Comparison of ENCODE assay signal across 8 mouse cellular contexts in genomic region chr7:67630817-67631216, GRCm38 (mm10). TPM values are rescaled to one million over a fixed set of nuclear protein-coding genes. Genes with fewer than 3 reads are reported as not detected.
DNase-seq lines count a peak whose midpoint lies in the region; ATAC-seq and TF ChIP-seq lines count a peak whose summit lies in the region.

No protein-coding gene starts in this region.

- no peak overlapping the region for H3K9ac ChIP-seq in hindbrain, embryonic 12.5 days
- no peak overlapping the region for H3K9ac ChIP-seq in forebrain, postnatal 0 days

- 27% methylated on average over 2 of the region's 2 CpGs for WGBS in hindbrain, embryonic 10.5 days
- WGBS in hindbrain, embryonic 12.5 days, result 20% methylated on average over 2 of the region's 2 CpGs
- WGBS in cerebellum, adult 2 months, result 12% methylated on average over 2 of the region's 2 CpGs
- whole genome bisulfite sequencing in forebrain, postnatal 0 days, result 9% methylated on average over 2 of the region's 2 CpGs

- TF ChIP-seq POLR2A in cerebellum, adult 2 months (IDR thresholded peaks at IDR 0.05; ENCODE audit: borderline replicate concordance, insufficient read depth, low read length), result no peak

- no peak for ATAC-seq in hindbrain, embryonic 12.5 days (ENCODE audit: low FRiP score)
- ATAC-seq in forebrain, postnatal 0 days, result peak; percentile 86
- ATAC-seq in megakaryocyte-erythroid progenitor cell, adult 5-6 weeks (replicated peaks; ENCODE audit: low FRiP score, low TSS enrichment, poor library complexity, severe bottlenecking), result peak; percentile 97

- H3K27me3 ChIP-seq in hindbrain, embryonic 10.5 days (ENCODE audit: insufficient read depth, poor library complexity, severe bottlenecking), result no peaks in the 10 kb centered on the region
- H3K27me3 ChIP-seq in hindbrain, embryonic 12.5 days, result no peaks in the 10 kb centered on the region
- no peaks in the 10 kb centered on the region for H3K27me3 ChIP-seq in cerebellum, adult 2 months (ENCODE audit: control insufficient read depth, insufficient read depth, low read length)
- no peaks in the 10 kb centered on the region for H3K27me3 ChIP-seq in forebrain, postnatal 0 days (ENCODE audit: insufficient read depth, low read length)

- H3K4me1 ChIP-seq in hindbrain, embryonic 10.5 days (replicated peaks), result no peaks in the 10 kb centered on the region
- no peaks in the 10 kb centered on the region for H3K4me1 ChIP-seq in hindbrain, embryonic 12.5 days
- H3K4me1 ChIP-seq in cerebellum, adult 2 months (ENCODE audit: control insufficient read depth, insufficient read depth, low read length), result no peaks in the 10 kb centered on the region
- H3K4me1 ChIP-seq in forebrain, postnatal 0 days (ENCODE audit: insufficient read depth), result no peaks in the 10 kb centered on the region

- H3K9me3 ChIP-seq in hindbrain, embryonic 10.5 days, result no peaks in the 10 kb centered on the region
- H3K9me3 ChIP-seq in hindbrain, embryonic 12.5 days (replicated peaks), result no peaks in the 10 kb centered on the region
- H3K9me3 ChIP-seq in forebrain, postnatal 0 days (ENCODE audit: low read length), result no peaks in the 10 kb centered on the region

- peak; percentile 72 for DNase-seq in hindbrain, embryonic 10.5 days (ENCODE audit: low spot score)
- DNase-seq in cerebellum, adult 2 months, result peak; percentile 76 to 80
- peak; percentile 92 for DNase-seq in forebrain, postnatal 0 days
- DNase-seq in heart, postnatal 4 days, result peak; percentile 85
- DNase-seq in layer of hippocampus, postnatal 25 days (ENCODE audit: extremely low spot score in 1 of 2, low spot score in 1 of 2), result peak; percentile 47 to 85
- peak; percentile 79 for DNase-seq in right cerebral cortex, postnatal 4 days

- peak; percentile 99 for TF ChIP-seq CTCF in cerebellum, adult 2 months (IDR thresholded peaks at IDR 0.05; ENCODE audit: borderline replicate concordance, insufficient read depth, low read depth, low read length)
- TF ChIP-seq CTCF in forebrain, postnatal 0 days (IDR thresholded peaks at IDR 0.05; ENCODE audit: low read depth), result peak; percentile 100

- no peak overlapping the region for H3K27ac ChIP-seq in hindbrain, embryonic 10.5 days
- no peak overlapping the region for H3K27ac ChIP-seq in hindbrain, embryonic 12.5 days
- no peak overlapping the region for H3K27ac ChIP-seq in cerebellum, adult 2 months (ENCODE audit: insufficient read depth, low read length)
- H3K27ac ChIP-seq in forebrain, postnatal 0 days (ENCODE audit: low read depth, low read length), result no peak overlapping the region

- H3K36me3 ChIP-seq in hindbrain, embryonic 10.5 days, result peaks cover 10% of the 10 kb centered on the region; the same call in 1 of the 2 replicates
- peaks cover 10% of the 10 kb centered on the region; the same call in 1 of the 2 replicates for H3K36me3 ChIP-seq in hindbrain, embryonic 12.5 days
- H3K36me3 ChIP-seq in forebrain, postnatal 0 days (ENCODE audit: insufficient read depth), result peaks cover 5% of the 10 kb centered on the region

- no peak overlapping the region for H3K4me3 ChIP-seq in hindbrain, embryonic 10.5 days
- no peak overlapping the region for H3K4me3 ChIP-seq in hindbrain, embryonic 12.5 days
- H3K4me3 ChIP-seq in cerebellum, adult 2 months (replicated peaks; ENCODE audit: insufficient read depth, low read depth, low read length), result no peak overlapping the region
- H3K4me3 ChIP-seq in forebrain, postnatal 0 days (ENCODE audit: low read depth, low read length), result no peak overlapping the region

- no peak overlapping the region for H3K4me2 ChIP-seq in hindbrain, embryonic 12.5 days (replicated peaks)
- no peak overlapping the region for H3K4me2 ChIP-seq in forebrain, postnatal 0 days (ENCODE audit: low read depth)

RNA-seq across cellular contexts. Expression of gene Lrrc28, which starts 14.3 kb away (rescaled TPM):
- polyA plus RNA-seq in hindbrain, embryonic 10.5 days (2016; fragmentation: Nextera tagmentation; extraction: Ambion mirVana), result 19.9 and 25.1 TPM in 2 replicates
- polyA plus RNA-seq in hindbrain, embryonic 12.5 days (2016; fragmentation: Nextera tagmentation; extraction: Ambion mirVana), result 31.3 and 33.8 TPM in 2 replicates
- 36.3 and 38.7 TPM in 2 replicates for polyA plus RNA-seq in cerebellum, adult 2 months (2012; rRNA removed)
- 45.2 and 70.4 TPM in 2 replicates for total RNA-seq in forebrain, postnatal 0 days (2014; rRNA removed)
- 31.3 and 32.2 TPM in 2 replicates for polyA plus RNA-seq in forebrain, postnatal 0 days (2015; fragmentation: Nextera tagmentation; extraction: Ambion mirVana)
- 10 to 100 TPM; 15.7 to 17.7 TPM for total RNA-seq in heart, postnatal 4 days (2021)
- total RNA-seq in layer of hippocampus, postnatal 25 days (2021), result 10 to 100 TPM; 35.8 to 37.3 TPM
- 12.0 and 28.8 TPM in 2 replicates for total RNA-seq in megakaryocyte-erythroid progenitor cell, adult 5-6 weeks (2014; fragmentation: Nextera tagmentation)
- 13.3 and 15.5 TPM in 2 replicates for total RNA-seq in megakaryocyte-erythroid progenitor cell, adult 5-6 weeks (2017)

RNA-seq across cellular contexts. Expression of gene Ttc23, which starts 16.4 kb away (rescaled TPM):
- 34.3 and 34.4 TPM in 2 replicates for polyA plus RNA-seq in hindbrain, embryonic 10.5 days (2016; fragmentation: Nextera tagmentation; extraction: Ambion mirVana)
- 31.6 and 33.1 TPM in 2 replicates for polyA plus RNA-seq in hindbrain, embryonic 12.5 days (2016; fragmentation: Nextera tagmentation; extraction: Ambion mirVana)
- polyA plus RNA-seq in cerebellum, adult 2 months (2012; rRNA removed), result 5.2 and 5.3 TPM in 2 replicates
- total RNA-seq in forebrain, postnatal 0 days (2014; rRNA removed), result 8.6 and 11.0 TPM in 2 replicates
- 5.0 and 6.0 TPM in 2 replicates for polyA plus RNA-seq in forebrain, postnatal 0 days (2015; fragmentation: Nextera tagmentation; extraction: Ambion mirVana)
- 10 to 100 TPM; 34.9 TPM for total RNA-seq in heart, postnatal 4 days (2021)
- total RNA-seq in layer of hippocampus, postnatal 25 days (2021), result 1 to 10 TPM; 6.2 to 6.3 TPM
- total RNA-seq in megakaryocyte-erythroid progenitor cell, adult 5-6 weeks (2014; fragmentation: Nextera tagmentation), result 1.4 and 12.5 TPM in 2 replicates
- total RNA-seq in megakaryocyte-erythroid progenitor cell, adult 5-6 weeks (2017), result 0.95 and 3.6 TPM in 2 replicates
